Mouse (Mus musculus): ENCODE data around the gene Lap3.

Gene Lap3
- long read RNA-seq, experiment 1, transcript Lap3-201 (13 exons, 2,267 nt) = major isoform, 46 of 52 reads
- long read RNA-seq, experiment 1, partial matches to known transcripts = 4 of 52 reads
- long read RNA-seq, experiment 1, other reads (novel, unspliced or antisense) = 2 of 52 reads
- long read RNA-seq, experiment 2, transcript Lap3-201 (13 exons, 2,267 nt) = major isoform, 40 of 46 reads
- long read RNA-seq, experiment 2, partial matches to known transcripts = 3 of 46 reads
- long read RNA-seq, experiment 2, other reads (novel, unspliced or antisense) = 2 of 46 reads

DNA sequence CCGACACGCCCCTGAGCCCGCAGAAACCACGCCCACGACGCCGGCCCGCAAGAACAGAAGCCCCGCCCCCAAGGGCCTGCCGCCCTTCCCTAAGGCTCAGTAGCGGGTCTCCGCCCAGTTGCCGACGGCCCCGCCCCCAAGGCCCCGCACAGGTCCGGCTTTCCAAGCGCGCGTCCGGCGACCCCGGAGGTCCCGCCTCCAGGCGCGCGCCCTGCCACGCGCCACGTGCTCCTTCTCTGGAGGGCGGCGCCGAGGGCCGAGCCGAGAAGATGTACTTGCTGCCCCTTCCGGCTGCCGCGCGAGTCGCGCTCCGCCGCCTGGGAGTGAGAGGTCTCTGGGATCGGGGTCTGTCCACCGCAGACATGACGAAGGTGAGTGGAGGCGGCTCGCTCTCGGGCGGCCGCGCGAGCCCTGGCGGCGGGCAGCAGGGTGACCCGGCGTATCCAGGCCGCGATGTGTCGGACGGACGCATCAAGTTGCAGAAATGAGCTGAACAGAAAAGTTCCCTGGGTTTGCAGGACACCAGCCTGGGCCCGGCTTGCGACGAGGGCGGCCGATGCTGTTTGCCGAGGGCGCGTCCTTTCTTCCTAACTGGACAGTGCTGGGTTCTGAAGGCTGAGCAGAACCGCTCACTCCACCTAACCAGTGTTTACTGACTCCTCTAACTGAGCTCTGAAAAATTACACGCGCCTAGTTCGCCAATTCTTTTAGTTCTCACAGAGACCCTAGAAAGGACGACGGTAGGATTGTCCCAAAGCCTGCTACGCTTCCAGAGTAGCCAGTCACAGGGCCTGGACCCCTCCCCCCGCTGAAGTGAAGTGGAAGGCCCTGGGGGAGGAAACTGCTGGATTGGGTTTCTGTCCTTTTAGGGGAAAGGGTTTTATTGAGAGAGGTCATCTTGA is at the start of gene Lap3:
Lap3 (plus strand) TSS at position 184 of the 902 bp plus-strand sequence.
- intact Hi-C loops (cut with DNase I) = loop anchor here (5.0 kb wide), 2 partner anchors 34 to 41 kb away; partner anchors contain the start of genes Clrn2 and Qdpr

DNA sequence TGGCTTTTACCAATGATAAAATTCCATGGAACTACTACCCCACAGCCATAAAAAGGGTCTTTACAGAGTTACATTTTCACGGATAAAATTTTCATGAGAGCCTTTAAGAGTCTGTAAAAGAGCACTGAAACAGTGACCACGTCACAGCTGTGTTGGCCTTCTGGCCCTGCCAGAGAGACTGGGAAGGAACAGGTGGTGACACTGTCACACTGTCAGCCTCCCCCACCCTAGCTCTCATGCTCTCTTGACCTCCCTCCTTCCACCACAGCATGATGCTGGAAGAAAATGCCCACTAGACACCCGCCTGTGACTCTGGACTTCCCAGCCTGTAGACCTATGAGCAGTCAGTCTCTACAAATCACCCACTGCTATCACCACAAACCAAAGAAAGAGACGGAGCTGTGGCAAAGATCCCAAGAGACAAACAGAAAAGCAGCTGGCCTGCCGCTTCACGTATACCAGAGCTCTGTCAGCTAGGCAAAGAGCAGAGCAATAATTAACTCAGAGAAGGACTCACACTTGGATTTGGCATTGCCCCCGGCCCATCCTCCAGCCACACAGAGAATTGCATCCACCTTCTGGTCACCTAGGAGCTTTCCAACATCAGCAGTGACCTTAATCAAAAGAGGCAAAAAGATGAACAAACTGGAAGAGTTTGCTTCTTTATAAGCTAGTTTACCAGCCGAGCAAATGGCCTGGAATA is 48.9 kb upstream of the Lap3 start:
- intact Hi-C loops (cut with DNase I) = no loop called here

DNA sequence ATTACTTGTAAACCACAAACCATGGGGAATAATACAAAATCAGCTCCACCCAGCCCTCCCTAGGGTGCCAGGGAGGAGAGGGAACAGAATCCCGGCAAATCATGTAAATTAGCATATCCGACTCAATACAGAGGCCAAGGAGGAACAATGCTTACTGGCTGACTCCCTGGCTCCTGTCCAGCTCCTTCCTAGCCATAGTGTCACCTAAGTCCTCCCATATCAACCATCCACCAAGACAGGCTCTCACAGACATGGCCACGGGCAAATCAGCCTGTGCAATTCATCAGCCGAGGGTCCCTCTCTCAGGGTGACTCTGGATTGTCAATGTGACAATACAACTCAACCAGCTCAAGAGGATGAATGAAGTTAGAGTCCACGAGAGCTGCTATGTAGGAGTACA is 44.5 kb upstream of the Lap3 start:
- intact Hi-C loops (cut with DNase I) = no loop called here

DNA sequence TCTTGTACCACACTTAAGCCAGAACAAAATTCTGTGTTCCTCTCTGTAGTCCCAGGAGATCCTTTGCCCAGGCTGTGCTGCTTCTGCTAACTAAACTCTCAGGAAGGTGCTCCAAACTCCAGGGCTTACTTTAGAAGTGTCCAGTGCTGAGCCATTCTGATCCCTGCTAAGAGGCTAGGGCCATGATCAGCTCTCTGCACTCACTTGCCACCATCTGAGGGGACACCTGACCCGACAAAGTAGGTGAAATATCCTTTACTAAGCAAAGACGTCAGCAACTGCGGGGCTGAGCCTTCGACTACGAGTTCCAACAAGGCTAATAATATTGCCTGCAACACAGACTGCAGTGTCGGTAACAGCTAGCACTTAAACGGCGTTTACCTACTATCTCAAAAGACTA is 44.0 kb upstream of the Lap3 start:
- intact Hi-C loops (cut with DNase I) = no loop called here

DNA sequence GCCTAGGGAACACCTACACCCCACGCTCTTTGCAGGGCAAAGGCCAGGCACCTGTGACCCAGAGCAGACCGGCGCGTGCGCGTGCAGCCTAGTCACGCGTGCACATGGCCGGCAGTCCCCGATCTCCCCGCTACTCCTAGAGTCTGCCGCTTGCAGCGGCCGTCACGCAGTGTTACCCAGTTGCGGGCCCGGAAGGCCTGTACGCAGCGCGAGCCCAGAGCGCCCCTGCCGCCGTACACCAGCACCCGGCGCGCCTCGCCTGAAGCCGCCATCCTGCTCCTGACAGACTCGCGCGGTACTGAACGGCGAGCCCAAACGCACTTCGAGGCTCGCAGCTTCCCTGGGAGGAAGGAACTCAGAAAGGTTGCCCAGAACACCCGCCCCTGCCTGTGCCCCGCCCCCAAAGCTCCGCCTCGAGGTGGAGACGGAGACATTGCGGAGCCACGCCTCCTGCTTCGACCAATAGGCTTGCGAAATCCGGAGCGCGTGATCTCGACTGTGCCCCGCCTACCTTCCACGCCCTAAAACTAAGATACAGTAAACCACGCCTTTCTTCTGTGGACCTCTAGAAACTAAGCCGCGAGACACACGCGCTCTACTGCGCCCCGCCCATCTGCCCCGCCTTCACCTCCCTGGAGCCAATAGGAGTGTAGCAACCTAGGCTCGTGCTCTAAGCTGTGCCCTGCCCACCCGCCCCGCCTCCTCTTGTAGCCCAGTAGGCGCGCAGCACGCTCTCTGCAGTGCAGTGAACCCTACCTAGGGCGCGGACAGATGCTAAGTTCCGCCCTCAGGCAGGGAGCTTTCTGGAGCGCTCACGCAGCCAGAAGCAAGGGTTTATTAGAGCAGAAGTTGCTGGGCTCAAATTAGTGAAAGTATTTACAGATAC is 43.1 kb upstream of the Lap3 start, which contains the start of gene Qdpr:
Qdpr (minus strand) TSS at position 406 of the 886 bp plus-strand sequence.
- intact Hi-C loops (cut with DNase I) = loop anchor here (2.0 to 5.0 kb wide), 2 partner anchors 42 to 71 kb away; partner anchors contain the start of genes Lap3 and Med28

DNA sequence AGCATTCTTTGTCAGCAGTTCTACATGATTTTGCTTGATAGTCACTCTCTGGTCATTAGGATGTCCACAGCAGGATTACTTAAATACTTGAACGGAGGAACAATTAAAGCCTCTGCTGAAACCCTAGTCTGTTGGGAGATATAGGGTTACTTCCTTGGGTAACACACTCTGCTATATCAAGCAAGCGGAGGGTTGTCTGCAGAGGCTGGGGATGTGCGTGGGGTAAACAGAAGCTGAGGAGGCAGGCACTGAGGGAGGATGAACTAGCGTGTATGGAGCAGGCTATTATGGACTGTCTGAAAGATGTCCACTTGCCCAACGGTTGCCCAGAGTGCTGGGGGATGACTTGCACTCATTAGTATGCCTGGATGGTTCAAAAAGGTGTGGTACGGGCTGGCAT is 39.7 kb upstream of the Lap3 start, which contains the start of gene Clrn2:
Clrn2 (plus strand) TSS at position 301 of the 400 bp plus-strand sequence.
- intact Hi-C loops (cut with DNase I) = loop anchor here (5.0 kb wide), 1 partner anchor 39 kb away; the partner anchor contains the start of gene Lap3

DNA sequence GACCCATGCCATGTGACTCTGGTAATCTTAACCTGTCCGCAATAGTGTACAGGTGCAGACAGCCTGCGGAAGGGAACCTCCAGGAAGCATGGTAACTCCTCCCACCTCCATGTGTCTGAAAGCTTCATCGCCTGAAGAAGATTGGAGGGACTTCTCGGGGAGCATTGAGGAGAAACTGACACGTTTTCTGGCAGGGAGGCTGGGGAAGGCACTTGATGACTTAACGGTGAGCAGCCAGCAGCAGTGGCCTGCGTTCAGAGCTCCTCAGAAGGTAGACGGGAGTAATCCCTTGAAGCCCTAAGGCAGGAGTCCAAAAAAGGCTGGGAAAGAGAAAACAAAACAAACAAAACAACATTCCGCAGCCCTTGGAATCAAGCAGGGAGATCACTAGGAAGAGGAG is 38.7 kb upstream of the Lap3 start:
- intact Hi-C loops (cut with DNase I) = loop anchor here (5.0 kb wide), 1 partner anchor 38 kb away; the partner anchor contains the start of gene Lap3

DNA sequence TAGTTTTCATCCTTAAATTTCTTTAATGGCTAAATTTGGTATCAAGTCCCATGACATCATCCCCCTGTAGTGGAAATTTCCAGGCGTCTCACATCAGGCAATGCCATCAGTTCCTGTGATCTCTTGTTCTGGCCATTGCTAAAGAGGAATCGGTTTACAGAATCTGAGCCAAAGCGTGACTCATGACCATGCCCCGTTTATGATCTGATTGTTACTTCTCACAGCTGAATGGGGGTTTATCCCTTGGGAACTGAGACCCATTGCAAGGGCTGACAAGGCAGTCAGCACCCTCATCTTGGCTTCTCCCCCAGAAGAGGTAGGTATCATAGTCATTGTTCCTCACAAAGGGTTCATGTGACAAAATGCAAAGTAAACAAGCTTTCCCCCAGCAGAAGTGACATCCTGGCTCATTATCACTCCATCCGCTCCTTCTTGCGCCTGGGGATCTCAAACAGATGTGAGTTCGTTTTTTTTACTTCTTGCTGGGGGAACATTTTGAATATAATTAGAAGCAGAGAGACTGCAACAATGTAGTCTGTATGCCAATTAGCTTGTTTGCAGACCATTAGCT is 20.2 kb upstream of the Lap3 start:
- intact Hi-C loops (cut with DNase I) = loop anchor here (5.0 kb wide), 1 partner anchor 874 kb away; no protein-coding TSS in a partner anchor

DNA sequence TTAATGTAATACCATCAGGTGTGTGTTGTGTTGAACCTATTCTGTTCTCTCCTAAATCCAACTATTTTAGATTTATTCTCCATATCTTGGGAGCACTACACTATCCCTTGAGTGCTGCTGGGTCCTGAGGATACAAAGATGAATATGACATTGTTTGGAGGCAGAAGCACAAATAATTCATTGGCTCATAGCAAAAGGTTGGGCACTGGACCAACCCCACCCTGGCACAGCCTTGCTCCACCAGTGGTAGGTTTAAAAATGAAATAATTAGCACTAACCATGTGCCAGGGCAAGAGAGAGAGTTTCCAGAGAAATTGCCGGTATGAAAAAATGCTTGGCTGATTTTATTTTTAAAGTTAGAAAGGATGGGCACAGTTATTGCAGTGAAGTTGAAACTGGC is 19.7 kb upstream of the Lap3 start:
- intact Hi-C loops (cut with DNase I) = loop anchor here (5.0 kb wide), 1 partner anchor 874 kb away; no protein-coding TSS in a partner anchor

DNA sequence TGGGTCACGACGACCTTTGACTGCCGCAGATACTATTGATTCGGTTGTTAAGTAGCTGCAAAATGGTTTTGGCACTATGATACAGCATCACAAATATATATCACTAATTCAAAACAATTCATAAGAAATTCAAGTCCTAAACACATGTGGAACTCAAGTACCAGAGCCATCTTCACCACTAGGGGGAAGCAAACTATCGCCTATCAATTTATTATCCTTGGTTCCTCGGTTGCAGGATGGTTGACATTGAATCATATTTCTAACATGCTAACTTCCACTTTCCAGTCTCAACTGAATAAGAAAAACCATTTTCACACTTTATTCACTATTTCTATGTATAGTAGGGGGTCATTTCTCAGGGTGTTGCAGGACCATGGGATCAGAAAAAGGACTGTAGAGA is 19.0 kb upstream of the Lap3 start:
- intact Hi-C loops (cut with DNase I) = loop anchor here (2.0 to 5.0 kb wide), 3 partner anchors 61 to 873 kb away; partner anchors contain the start of gene Ncapg

DNA sequence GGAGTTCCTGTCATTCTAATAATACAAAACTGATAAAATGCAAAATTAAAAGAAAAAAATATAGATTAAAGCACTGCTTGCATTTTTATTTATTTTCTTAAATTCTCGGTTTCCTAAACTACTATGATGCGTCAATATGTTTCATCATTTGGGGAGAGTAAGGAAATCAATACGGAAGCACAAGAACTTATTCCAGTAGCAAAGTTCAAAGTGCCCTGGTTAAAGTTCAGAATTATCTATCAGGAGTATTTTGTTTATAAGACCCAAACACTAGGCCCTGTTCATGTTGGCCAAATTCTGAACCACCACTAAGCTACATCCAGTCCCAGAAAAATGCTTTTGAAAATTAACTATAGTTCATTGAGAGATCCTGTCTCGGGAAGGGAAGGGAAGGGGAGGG is 18.4 kb upstream of the Lap3 start:
- intact Hi-C loops (cut with DNase I) = loop anchor here (2.0 to 5.0 kb wide), 3 partner anchors 60 to 873 kb away; partner anchors contain the start of gene Ncapg

DNA sequence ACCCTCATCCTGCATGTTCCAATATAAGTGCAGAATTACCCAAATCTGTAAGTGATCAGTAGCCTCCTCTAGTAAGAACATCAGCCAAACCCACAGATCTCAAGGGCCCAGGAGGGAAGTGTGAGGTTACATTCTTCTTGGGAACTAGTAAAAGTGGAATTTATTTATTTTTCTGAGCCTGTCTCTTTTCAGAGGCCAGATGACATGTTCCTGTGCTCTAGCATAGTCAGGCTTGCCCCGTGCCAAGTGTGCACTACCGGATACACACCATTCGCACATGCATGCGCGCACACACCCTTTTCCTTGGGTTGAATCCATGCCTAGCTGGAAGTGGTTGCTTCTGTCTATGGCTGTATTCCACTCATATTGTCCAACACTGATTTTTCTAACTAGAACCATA is 17.4 kb upstream of the Lap3 start:
- intact Hi-C loops (cut with DNase I) = loop anchor here (2.0 kb wide), 2 partner anchors 59 to 193 kb away; partner anchors contain the start of gene Ncapg

DNA sequence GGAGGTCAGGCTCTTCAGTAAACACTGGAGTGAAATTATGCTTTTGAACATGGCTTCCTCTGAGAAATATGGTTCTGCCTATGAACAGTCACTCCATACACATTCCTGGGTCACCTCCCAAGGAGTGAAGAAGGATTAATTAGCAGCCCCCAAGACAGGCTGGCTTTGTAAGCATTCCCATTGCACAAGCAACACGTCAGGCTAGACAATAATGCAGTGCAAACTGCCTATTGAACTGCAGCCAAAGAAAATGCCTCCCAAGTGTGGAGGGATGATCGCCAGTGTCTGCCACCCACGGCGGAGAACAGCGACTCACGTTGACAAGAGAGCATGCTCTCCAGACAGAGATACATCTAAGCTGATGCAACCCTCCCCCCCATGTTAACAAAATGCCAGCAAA is 16.9 kb upstream of the Lap3 start:
- intact Hi-C loops (cut with DNase I) = no loop called here

DNA sequence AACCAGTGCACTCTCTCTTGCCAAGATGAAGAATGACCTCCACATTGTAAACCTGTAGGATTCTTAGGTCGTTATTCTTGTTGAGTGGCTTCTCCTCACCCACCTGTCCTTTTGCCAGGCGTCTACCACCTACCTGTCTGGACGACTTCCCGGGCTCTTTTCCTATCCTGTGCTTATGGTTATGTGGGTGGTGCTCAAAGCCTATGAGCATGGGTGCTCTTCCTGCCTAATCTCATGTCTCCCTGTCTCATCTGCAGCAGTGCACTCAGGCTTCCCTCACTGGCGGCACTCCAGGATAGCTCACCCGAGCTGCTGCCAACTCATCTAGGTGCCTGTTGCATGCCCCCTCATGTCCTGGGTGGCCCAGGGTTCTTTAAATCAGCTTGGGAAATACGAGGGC is 15.6 kb upstream of the Lap3 start:
- intact Hi-C loops (cut with DNase I) = no loop called here

DNA sequence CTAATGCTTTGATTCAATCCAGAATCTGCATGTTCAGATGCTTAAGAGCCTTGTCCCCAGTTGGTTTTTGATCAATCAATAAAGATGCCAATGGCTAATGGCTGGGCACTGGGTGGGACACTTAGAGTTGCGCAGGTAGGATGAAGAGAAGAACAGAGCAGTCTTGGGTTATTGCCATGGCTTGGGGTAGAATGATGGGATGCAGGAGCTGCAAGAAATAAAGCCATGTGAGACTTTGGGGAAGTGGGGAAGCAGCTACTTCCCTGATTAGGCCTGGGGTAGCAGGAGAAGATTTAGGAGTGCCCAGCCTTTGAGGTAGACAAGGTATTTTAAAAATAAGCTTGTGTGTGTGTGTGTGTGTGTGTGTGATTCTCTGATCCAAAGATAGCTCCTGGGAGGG is 13.1 kb upstream of the Lap3 start:
- intact Hi-C loops (cut with DNase I) = no loop called here

DNA sequence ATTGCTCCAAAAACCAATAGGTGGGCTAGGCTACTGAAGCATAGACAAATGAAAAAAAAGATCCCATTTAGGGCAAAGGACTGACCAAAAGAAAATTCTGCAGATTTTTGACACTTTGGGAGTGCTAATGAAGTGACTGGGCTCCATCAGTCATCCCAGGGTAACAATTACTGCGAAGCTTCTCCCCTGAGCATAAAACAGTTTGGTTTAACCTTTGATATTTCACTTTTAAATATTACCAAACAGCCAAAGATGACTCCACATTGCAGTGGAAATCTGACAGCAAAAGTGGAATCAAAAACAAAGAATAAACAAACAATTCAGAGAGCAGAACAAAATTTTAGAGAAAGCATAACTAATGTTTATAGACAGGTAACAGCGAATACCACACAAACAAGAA is 12.0 kb upstream of the Lap3 start:
- intact Hi-C loops (cut with DNase I) = no loop called here

DNA sequence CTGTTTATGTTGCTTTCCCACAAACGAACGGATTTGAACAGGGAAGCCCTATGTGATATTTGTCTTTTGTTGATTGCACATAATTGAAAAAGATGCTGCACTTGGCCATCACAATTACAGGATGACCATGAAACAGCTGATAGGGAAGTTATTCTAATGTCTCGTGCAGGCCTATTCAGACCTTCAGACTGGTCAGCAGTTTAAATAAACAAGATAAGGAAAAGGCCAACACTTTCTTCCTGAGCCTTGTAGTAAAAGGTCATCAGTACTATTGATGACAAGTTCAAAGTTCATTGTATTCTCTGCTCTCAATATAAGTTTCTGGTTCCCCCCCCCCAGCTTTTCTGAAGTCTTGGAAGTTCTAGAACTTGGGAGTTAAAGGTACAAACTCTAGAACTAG is 10.6 kb upstream of the Lap3 start:
- intact Hi-C loops (cut with DNase I) = no loop called here

DNA sequence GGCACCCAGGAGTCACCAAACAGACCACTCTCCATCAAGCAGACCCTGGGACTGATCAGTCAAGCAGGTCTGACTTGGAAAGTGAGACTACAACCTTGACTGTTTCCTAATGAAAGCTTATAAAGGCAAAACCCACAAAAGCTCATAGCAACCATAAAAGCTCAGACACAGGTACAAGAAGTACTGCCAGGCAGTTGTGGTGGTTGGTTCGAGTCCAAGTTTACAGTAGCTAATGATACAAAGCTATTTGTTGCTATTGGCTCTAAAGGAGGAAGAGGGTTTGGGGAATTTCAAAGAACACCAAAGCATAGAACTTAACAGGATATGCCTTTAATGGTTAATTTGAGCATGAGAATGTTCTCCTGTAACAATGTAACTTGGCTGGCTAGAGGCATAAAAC is 9.5 kb upstream of the Lap3 start:
- intact Hi-C loops (cut with DNase I) = no loop called here

DNA sequence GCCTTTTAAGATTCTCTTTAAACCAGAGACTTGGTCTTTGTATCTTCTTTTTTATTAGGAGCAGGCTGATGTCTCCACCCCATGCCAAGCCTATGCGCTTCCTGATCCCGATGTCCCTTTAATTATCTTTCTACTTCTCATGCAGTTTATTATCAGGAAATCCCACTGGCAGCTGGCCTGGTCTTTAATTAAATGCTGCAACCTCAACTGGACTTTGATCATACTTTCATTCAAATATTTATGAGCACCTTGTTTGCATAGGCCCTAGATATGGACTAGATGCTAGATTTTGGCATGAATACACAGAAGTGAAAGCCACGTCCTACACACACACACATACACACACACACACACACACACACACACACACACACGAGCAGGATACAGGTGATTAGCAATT is 1.4 kb upstream of the Lap3 start:
- intact Hi-C loops (cut with DNase I) = loop anchor here (5.0 kb wide), 2 partner anchors 36 to 39 kb away; partner anchors contain the start of genes Clrn2 and Qdpr

Data from adrenal gland (tissue).